Mouse (Mus musculus) kidney, embryonic 16.5 days (tissue): ENCODE measurements at regions not wholly inside any gene's neighbourhood (a gene's known extent, or its start where the extent isn't known, plus 50 kb on each side); places are given as distances from the start of the nearest gene placed in this dataset.

ENCODE experiments used
- ATAC-seq: fragments of 200-750 bp; cut with Nextera tagmentation; 2 replicates; pipeline ENCODE4 v1.8.0; 2017; ENCODE audit warnings: moderate TSS enrichment; ENCODE audit not compliant: low FRiP score, low TSS enrichment
- H3K27ac ChIP-seq: fragments of 300-500 bp; sonication (generic); 2 replicates; pipeline ENCODE4 v1.5.1; 2014; ENCODE audit warnings: low read length
- H3K27me3 ChIP-seq: fragments of 300-500 bp; sonication (generic); 2 replicates; pipeline ENCODE4 v1.6.1; 2014; ENCODE audit warnings: low read length, control low read depth, mixed read lengths; ENCODE audit not compliant: insufficient read depth
- H3K36me3 ChIP-seq: fragments of 300-500 bp; sonication (generic); 2 replicates; pipeline ENCODE4 v1.6.1; 2014; ENCODE audit warnings: low read length, control low read depth, mixed read lengths; ENCODE audit not compliant: insufficient read depth
- H3K4me1 ChIP-seq: fragments of 300-500 bp; sonication (generic); 2 replicates; pipeline ENCODE4 v1.6.1; 2014; ENCODE audit warnings: low read length, control low read depth, mixed read lengths; ENCODE audit not compliant: insufficient read depth
- H3K4me2 ChIP-seq: fragments of 300-500 bp; sonication (generic); replicated peaks from 2 replicates; pipeline ENCODE4 v1.6.1; 2014; ENCODE audit warnings: low read depth, low read length
- H3K4me3 ChIP-seq: fragments of 300-500 bp; sonication (generic); 2 replicates; pipeline ENCODE4 v1.5.1; 2014; ENCODE audit warnings: mild to moderate bottlenecking, low read length
- H3K9ac ChIP-seq: fragments of 300-500 bp; sonication (generic); replicated peaks from 2 replicates; pipeline ENCODE4 v1.6.1; 2014; ENCODE audit warnings: low read length
- H3K9me3 ChIP-seq: fragments of 300-500 bp; sonication (generic); 2 replicates; pipeline ENCODE4 v1.6.1; 2016; ENCODE audit warnings: low read length, control low read depth
- WGBS: fragments of 180-500 bp; shearing (Covaris S2); extraction: QIAGEN DNeasy Blood & Tissue Kit; methylation state at CpG from one replicate; pipeline ENCODE4 v1.1.7; 2014; 5-methylcytosine and 5-hydroxymethylcytosine counted together

DNA sequence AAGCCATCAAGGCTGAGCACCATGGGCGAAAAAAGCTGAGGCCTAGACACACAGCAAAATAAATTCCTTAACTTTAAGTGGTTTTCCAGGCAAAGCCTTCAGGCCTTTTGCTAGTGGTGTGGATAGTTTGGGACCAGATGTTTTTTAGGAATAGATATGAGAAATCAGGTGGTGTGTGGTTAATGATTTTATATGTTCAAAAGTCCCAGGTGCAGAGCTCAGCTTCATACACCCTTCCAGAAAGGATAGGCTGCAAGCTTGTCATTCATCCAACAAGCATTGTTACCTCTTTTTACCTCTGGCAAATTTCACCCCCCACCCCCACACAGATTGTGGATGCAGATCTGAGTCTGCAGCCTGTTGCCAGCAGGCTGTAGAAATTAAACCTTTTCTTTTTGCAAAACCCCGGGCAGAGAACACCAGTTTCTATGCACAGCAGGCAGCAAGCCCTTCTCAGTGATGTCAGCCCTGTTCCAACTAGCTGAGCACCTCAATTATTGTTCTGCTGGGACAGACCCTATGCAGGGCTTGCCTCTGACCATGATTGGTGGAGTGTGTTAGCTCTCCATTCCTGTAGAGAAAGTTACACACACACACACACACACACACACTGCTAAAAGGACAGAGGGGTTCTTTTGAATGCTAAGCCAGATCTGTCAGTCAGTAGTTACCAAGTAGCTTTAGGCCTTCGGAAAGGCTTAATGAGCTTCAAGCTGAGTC is 163.1 kb upstream of the Plxnc1 start:
- no peak overlapping the region for H3K9ac ChIP-seq
- no peaks in the 10 kb centered on the region for H3K4me1 ChIP-seq
- H3K4me3 ChIP-seq: no peak overlapping the region
- no peaks in the 10 kb centered on the region for H3K36me3 ChIP-seq
- H3K27ac ChIP-seq: no peak overlapping the region
- no peak for ATAC-seq
- H3K4me2 ChIP-seq: no peak overlapping the region
- 67% methylated on average over 3 of the region's 3 CpGs for WGBS
- H3K9me3 ChIP-seq: no peaks in the 10 kb centered on the region
- H3K27me3 ChIP-seq: no peaks in the 10 kb centered on the region

DNA sequence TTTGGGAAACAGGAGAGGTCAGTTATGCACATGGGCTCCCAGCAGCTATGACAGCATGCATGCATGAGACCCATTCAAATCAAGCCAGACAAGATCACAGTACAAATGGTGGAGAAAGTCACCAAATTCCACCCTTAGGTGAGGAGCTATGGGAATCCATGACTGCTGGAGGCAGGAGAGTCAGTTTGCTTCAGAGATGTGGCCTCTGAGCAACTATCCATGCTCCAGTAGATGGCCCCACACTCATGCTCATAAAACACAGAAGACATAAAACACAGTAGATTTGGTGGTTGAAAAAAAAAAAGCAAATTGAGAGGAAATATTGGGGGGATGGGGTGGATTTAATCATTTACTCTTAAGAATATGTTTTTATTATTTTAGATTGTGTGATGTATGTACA is 159.2 kb upstream of the Plxnc1 start:
- Histone ChIP-seq H3K9me3 (no peaks in the 10 kb centered on the region), H3K27ac (no peak overlapping the region), H3K36me3 (no peaks in the 10 kb centered on the region), H3K27me3 (no peaks in the 10 kb centered on the region), H3K4me1 (no peaks in the 10 kb centered on the region), H3K4me2 (no peak overlapping the region), H3K4me3 (no peak overlapping the region), H3K9ac (no peak overlapping the region)
- no peak for ATAC-seq

DNA sequence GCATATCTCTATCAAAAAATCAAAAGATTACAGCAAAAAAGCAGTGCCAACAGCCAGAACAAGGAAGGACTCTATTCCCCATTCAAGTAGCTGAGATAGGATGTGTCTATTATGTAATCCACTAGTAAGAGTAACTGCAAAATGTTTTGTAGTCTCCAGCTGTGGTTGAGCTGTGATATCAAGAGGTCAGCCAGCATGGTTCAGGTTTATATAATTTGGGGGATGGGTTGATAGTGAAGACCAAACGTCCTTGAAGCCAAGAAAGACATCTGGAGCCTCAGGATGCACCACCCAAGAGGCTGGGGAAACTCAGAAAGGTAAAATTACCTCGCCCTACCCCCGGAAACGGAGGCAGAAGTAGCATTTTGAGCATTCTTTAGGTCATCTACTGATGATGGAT is 158.3 kb upstream of the Plxnc1 start:
- Histone ChIP-seq H3K36me3 (no peaks in the 10 kb centered on the region), H3K27me3 (no peaks in the 10 kb centered on the region), H3K9me3 (no peaks in the 10 kb centered on the region), H3K4me1 (no peaks in the 10 kb centered on the region), H3K4me2 (no peak overlapping the region), H3K27ac (no peak overlapping the region), H3K4me3 (no peak overlapping the region), H3K9ac (no peak overlapping the region)
- no peak for ATAC-seq
- WGBS: 73% methylated on average over 4 of the region's 4 CpGs

DNA sequence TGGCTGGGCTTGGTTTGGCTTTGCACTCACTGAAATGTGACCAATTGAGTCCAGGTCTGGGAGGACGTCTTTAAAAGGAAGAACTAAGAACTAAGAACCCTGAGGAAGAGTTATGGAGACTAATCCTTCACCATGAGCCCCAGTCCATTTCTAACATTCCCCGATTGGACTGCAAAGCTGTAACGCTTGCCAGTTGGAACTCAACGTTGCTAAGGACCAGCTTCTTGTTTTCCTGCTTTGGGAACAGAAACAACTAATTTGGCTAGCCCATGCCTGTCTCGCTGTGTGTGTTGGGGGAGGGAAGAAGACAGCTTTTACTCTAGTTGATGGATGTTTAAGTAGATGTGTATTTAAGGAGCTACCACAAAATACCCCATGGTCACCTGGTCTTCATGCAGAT is 155.3 kb upstream of the Plxnc1 start:
- Histone ChIP-seq H3K4me2 (no peak overlapping the region), H3K27ac (no peak overlapping the region), H3K27me3 (no peaks in the 10 kb centered on the region), H3K36me3 (no peaks in the 10 kb centered on the region), H3K9me3 (no peaks in the 10 kb centered on the region), H3K4me3 (no peak overlapping the region), H3K9ac (no peak overlapping the region), H3K4me1 (no peaks in the 10 kb centered on the region)
- WGBS: 77% methylated on average over 5 of the region's 5 CpGs
- no peak for ATAC-seq

DNA sequence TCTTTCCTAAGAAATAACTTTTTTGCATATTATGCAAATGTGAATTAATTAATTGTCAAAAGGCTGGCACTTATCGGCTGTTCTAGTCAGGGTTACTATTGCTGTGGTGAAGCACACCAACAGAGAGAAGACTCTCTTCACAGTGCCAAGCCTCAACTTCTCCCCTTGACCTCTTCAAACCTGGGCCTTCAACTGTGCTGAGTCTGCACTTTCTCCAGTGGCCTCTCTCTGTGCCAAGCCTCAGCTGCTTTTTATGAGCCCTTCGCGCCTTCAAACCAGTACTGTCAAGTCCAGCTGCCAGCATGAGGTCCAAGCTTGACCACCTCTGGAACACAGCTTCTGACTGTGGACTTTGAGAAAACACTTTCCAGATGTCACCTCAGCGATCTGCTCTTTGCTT is 151.2 kb upstream of the Plxnc1 start:
- 87% methylated on average over 4 of the region's 4 CpGs for WGBS

DNA sequence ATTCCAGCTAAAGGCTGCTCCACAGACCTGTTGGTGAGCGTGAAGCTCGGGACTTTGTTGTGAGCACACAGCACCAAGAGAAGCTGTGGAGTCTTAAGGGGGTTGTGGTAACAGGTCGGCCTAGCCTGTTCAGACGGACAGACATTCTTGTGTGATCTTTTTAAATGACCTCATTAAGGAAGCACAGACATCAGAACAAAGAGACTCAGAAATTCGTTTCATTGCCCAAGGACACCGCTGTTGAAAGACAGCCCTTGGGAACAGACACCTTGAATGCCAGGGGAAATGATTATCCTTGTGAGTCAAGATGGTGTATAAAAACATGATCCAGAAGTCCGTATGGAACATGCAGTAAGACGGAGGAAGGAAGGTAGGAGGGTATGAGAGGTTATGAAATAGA is 150.1 kb upstream of the Plxnc1 start:
- Histone ChIP-seq H3K9me3 (no peaks in the 10 kb centered on the region), H3K36me3 (no peaks in the 10 kb centered on the region), H3K4me3 (no peak overlapping the region), H3K4me2 (no peak overlapping the region), H3K9ac (no peak overlapping the region), H3K27ac (no peak overlapping the region), H3K27me3 (no peaks in the 10 kb centered on the region), H3K4me1 (no peaks in the 10 kb centered on the region)
- WGBS: 76% methylated on average over 8 of the region's 8 CpGs
- ATAC-seq: no peak

More for the DNA sequence above, 151.2 kb upstream of the Plxnc1 start:
- Histone ChIP-seq H3K36me3 (no peaks in the 10 kb centered on the region), H3K27ac (no peak overlapping the region), H3K4me3 (no peak overlapping the region), H3K9me3 (no peaks in the 10 kb centered on the region), H3K27me3 (no peaks in the 10 kb centered on the region), H3K9ac (no peak overlapping the region), H3K4me1 (no peaks in the 10 kb centered on the region), H3K4me2 (no peak overlapping the region)
- no peak for ATAC-seq

DNA sequence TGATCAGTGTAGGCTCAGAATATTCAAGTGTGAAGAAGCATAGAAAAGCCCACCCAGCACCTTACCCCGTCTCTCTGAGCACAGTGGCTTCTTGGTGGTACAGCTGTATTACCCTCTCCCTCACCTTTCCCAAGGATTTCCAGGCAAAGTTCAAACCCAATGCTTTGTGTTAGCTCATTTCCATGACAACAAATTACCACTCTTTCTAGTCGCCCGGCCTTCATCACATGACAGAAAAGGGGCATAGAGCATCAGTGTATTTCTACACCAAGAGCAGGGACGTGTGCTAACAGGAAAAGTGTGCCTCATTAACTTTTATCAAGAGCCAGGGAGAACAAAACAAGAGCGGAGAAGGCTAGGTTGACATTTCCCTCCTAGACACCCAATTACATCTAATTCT is 148.6 kb upstream of the Plxnc1 start:
- 50% methylated on average over 5 of the region's 5 CpGs for WGBS
- H3K4me2 ChIP-seq: no peak overlapping the region
- no peaks in the 10 kb centered on the region for H3K9me3 ChIP-seq
- ATAC-seq: peak; percentile 39; the same call in 1 of the 2 replicates
- H3K4me3 ChIP-seq: no peak overlapping the region
- H3K27me3 ChIP-seq: 0 out of 2 replicates have a peak, but pooled peaks cover 4% of the 10 kb centered on the region
- H3K9ac ChIP-seq: no peak overlapping the region
- H3K4me1 ChIP-seq: no peaks in the 10 kb centered on the region
- H3K27ac ChIP-seq: no peak overlapping the region
- no peaks in the 10 kb centered on the region for H3K36me3 ChIP-seq

DNA sequence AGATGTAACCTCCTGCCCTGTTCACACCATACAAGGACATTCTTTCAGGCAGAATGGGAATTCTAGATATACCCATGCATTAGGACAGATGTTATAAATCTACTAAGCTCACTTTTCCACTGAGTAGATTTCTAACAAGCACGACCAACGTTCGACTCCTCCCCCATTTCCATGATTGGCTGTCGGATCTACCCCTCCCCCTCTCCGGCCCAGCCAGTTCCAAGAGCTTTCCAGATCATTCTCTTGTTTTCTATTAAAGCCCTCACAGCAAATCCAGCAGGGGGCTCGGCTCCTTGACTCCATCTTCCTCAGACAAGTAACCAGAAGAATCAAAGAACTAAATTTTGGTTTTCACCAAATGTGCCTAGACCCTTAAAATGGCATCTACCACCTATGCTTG is 146.5 kb upstream of the Plxnc1 start:
- 59% methylated on average over 6 of the region's 6 CpGs for WGBS

DNA sequence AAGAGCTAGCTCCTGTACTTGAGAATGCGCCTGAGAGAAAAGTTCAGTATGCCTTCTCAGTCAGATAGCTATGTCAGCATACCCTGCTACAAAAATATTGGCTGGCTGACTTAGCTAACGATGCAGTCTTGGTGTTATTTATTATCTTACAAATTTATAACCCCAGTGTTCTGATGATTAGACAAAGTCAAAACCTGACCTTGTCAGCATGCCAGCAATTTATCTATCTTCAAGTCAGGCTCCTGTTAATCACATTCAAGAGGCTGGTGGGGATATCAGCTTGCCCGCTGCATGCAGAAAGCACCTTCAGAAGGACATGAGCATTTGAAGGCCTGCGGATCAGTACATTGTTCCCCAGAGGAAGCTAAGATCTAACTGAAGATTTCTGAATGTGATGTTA is 146.0 kb upstream of the Plxnc1 start:
- H3K4me1 ChIP-seq: peaks cover 4% of the 10 kb centered on the region
- 58% methylated on average over 4 of the region's 4 CpGs for WGBS
- ATAC-seq: no peak

More for the DNA sequence above, 146.5 kb upstream of the Plxnc1 start:
- Histone ChIP-seq H3K27ac (no peak overlapping the region), H3K9ac (no peak overlapping the region), H3K9me3 (no peaks in the 10 kb centered on the region), H3K4me2 (no peak overlapping the region), H3K4me3 (no peak overlapping the region), H3K4me1 (peaks cover 4% of the 10 kb centered on the region), H3K36me3 (no peaks in the 10 kb centered on the region), H3K27me3 (0 out of 2 replicates have a peak, but pooled peaks cover 4% of the 10 kb centered on the region)
- no peak for ATAC-seq

DNA sequence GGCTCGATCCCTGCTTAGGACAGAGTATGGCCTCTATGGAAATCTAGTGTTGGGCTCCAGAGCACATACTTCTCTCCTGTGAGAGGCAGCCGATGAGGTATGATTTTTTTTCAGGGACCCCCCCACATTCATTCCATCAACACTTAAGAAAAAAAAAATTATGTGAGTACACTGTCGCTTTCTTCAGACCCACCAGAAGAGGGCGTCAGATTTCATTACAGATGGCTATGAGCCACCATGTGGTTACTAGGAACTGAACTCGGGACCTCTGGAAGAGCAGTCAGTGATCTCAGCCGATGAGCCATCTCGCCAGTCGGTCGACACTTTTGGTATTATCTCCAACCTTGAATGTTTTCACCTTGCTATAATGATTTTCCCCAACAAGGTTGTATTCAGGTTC is 145.4 kb upstream of the Plxnc1 start:
- Histone ChIP-seq H3K36me3 (no peaks in the 10 kb centered on the region), H3K9me3 (no peaks in the 10 kb centered on the region), H3K27me3 (0 out of 2 replicates have a peak, but pooled peaks cover 4% of the 10 kb centered on the region), H3K4me2 (no peak overlapping the region), H3K27ac (no peak overlapping the region), H3K4me1 (peaks cover 4% of the 10 kb centered on the region), H3K4me3 (no peak overlapping the region), H3K9ac (no peak overlapping the region)
- WGBS: 89% methylated on average over 9 of the region's 9 CpGs
- ATAC-seq: no peak

More for the DNA sequence above, 146.0 kb upstream of the Plxnc1 start:
- no peaks in the 10 kb centered on the region for H3K9me3 ChIP-seq
- H3K4me3 ChIP-seq: no peak overlapping the region
- no peaks in the 10 kb centered on the region for H3K36me3 ChIP-seq
- no peak overlapping the region for H3K27ac ChIP-seq
- H3K27me3 ChIP-seq: 0 out of 2 replicates have a peak, but pooled peaks cover 4% of the 10 kb centered on the region
- no peak overlapping the region for H3K4me2 ChIP-seq
- no peak overlapping the region for H3K9ac ChIP-seq
